Mouse (Mus musculus): ENCODE measurements around the gene Extl2. TPM values are rescaled to one million over a fixed set of nuclear protein-coding genes. Genes with fewer than 3 reads are reported as not detected.
A peak's percentile ranks its signal among the peaks of the same experiment; 100 is the strongest.

Extl2 gene
- total RNA-seq (2018; cell fraction: chromatin; rRNA removed), result 10 to 100 TPM in 9 of 26 experiments, 1 to 10 TPM in 17; 2.6 to 50.3 (median 6.6) TPM
- 10 to 100 TPM; 11.5 to 50.9 (median 17.9) TPM for total RNA-seq (2018; cell fraction: cytosol; rRNA removed)
- 10 to 100 TPM; 12.1 to 83.5 (median 23.4) TPM for total RNA-seq (2018; cell fraction: nucleus; rRNA removed)
- 13.1 to 16.8 TPM (median 14.9 TPM) in 3 replicates for polyA plus RNA-seq (2018)

DNA sequence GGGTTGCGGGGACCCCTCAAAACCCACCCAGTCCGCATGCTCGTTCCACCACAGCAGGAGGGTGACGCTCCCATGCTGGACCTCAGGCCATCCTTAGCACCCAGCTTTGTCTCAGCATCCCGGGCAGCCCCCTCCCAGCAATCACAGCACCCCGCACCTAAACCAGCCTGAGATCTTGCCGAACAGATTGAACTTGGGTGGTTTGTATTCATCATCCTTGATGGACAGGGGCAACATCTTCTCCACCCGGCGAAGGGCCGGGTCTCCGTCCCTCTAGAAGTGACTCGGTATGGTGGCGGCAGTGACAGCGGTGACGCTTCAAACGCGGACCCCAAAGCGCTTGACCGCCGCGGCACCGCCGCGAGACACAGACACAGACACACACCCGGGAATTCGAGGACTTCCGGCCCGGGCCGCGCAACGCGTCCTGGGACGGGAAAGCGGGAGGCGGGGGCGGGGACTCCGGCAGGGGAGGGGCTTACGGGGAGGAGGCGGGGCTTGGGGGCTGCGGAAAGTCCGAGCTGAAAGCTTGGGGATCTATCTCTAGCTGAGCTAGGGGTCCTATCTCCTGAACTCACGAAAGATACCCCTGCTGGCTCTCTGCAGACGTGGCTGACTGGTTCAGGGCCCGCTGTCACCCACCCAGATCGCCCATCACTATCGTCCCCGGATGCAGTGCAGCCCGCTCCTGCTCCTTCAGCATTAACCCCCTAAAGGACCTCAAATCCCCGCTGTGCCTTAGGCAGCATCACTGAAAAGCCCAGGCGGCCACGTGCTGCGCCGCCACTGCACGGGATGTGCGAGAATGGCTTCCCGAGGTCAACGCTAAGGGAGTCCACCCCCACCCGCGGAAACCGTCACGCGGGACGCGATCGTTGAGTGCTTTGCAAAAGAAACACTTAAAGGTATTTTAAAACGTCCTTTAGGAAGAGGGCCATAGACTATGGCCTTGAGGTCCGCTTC is at the start of gene Extl2, which contains the start of gene Slc30a7:
Gene Extl2 (plus strand): TSS at position 485 of the 963 bp plus-strand sequence.
Gene Slc30a7 (minus strand): TSS at position 429 of the 963 bp plus-strand sequence.
- under 1% methylated on average over 67 of the region's 67 CpGs for WGBS (ENCODE audit: missing documents)
- Histone ChIP-seq H3K36me3 (ENCODE audit: inconsistent target) (peaks cover 15% of the 10 kb centered on the region; the same call in 1 of the 2 replicates), H3K4me3 (ENCODE audit: inconsistent target) (peak within 1 kb of the TSS; percentile 100)

GRCm38 (mm10) chr3:115961311-115962027 is 45.8 kb upstream of the Extl2 start:
- no peak overlapping the region for H3K4me3 ChIP-seq (ENCODE audit: inconsistent target)
- 89% methylated on average over 11 of the region's 11 CpGs for WGBS (ENCODE audit: missing documents)
- no peaks in the 10 kb centered on the region for H3K79me2 ChIP-seq (ENCODE audit: inconsistent target)
- H3K36me3 ChIP-seq (ENCODE audit: inconsistent target), result peaks cover 38% of the 10 kb centered on the region
- no peak overlapping the region for H3K27ac ChIP-seq

More for the DNA sequence above, at the start of gene Extl2, which contains the start of gene Slc30a7:
- Histone ChIP-seq H3K27ac (peak within 1 kb of the TSS; percentile 79), H3K79me2 (ENCODE audit: inconsistent target) (peaks cover 60% of the 10 kb centered on the region)

GRCm38 (mm10) chr3:115962028-115962415 is 45.2 kb upstream of the Extl2 start:
- 92% methylated on average over 4 of the region's 4 CpGs for WGBS (ENCODE audit: missing documents)
- no peaks in the 10 kb centered on the region for H3K79me2 ChIP-seq (ENCODE audit: inconsistent target)

DNA sequence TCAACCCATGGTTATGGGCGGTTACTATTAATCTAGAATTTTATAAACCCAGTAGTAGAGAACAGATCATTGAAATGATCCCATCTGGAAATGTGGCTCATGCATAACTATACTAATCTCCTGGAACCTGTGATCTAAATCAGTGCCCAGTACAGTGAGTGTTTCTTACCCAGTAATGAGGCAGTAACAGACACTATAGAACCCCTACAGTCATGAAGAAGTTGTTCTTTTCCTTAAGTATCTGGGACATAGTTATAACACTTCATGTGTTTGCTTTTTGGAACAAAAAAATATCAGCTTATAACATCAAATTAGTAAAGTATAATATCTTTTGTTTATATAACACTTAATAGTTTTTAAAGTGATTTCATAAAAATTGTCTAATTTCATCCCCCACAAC is 43.7 kb upstream of the Extl2 start:
- H3K79me2 ChIP-seq (ENCODE audit: inconsistent target), result no peaks in the 10 kb centered on the region
- H3K36me3 ChIP-seq (ENCODE audit: inconsistent target), result peaks cover 17% of the 10 kb centered on the region
- H3K4me3 ChIP-seq (ENCODE audit: inconsistent target), result no peak overlapping the region
- WGBS (ENCODE audit: missing documents), result 83% methylated on average over 1 of the region's 1 CpGs
- H3K27ac ChIP-seq, result no peak overlapping the region

More at GRCm38 (mm10) chr3:115962028-115962415, 45.2 kb upstream of the Extl2 start:
- Histone ChIP-seq H3K4me3 (ENCODE audit: inconsistent target) (no peak overlapping the region), H3K27ac (no peak overlapping the region), H3K36me3 (ENCODE audit: inconsistent target) (peaks cover 33% of the 10 kb centered on the region)

- 98% methylated on average over 5 of the region's 5 CpGs for WGBS (ENCODE audit: missing documents)
- Histone ChIP-seq H3K27ac (no peak overlapping the region), H3K36me3 (ENCODE audit: inconsistent target) (peaks cover 14% of the 10 kb centered on the region), H3K79me2 (ENCODE audit: inconsistent target) (no peaks in the 10 kb centered on the region), H3K4me3 (ENCODE audit: inconsistent target) (no peak overlapping the region)
Observed at GRCm38 (mm10) chr3:115964071-115964470, 43.2 kb upstream of the Extl2 start.

DNA sequence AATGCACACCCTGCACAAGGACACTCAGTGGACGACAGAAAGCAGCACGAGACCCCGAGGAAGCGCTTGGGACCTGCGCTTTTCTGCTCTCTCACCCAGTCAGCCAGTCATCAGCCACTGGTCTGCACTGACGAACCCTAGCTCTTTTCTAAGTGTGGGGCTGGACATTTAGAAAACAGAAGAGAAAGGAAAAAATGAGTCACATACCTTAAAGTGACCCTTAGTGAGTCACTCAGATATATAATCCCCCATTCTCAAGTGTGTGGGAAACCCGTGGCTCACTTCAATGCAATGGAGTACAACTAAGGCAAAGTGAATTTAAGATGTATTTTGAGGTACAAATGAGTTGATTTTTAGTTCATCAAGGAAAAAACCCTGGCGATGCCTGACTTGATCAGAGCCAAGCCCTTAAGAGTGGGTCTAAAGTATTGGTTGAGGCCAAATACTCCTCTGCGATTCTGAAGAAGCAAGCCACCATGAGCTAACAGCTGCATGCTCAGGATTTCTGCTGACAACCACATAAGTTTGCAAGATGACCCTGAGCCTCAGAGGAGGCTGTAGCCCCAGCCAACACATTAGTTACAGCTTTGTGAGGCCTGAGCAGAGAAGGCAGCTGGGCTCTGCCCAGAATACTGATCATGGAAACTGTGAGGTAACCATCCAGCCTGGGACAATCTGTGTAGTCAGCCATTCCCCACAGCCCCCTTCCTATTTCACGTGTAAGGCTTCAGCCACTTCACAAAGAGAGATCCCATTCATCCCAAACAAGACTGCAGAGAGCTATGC is 38.3 kb upstream of the Extl2 start:
- Histone ChIP-seq H3K79me2 (ENCODE audit: inconsistent target) (no peaks in the 10 kb centered on the region), H3K4me3 (ENCODE audit: inconsistent target) (no peak overlapping the region), H3K27ac (no peak overlapping the region), H3K36me3 (ENCODE audit: inconsistent target) (peaks cover 53% of the 10 kb centered on the region)
- WGBS (ENCODE audit: missing documents), result 92% methylated on average over 10 of the region's 10 CpGs

GRCm38 (mm10) chr3:115971045-115971785 is 36.0 kb upstream of the Extl2 start:
- H3K4me3 ChIP-seq (ENCODE audit: inconsistent target), result no peak overlapping the region
- no peaks in the 10 kb centered on the region for H3K79me2 ChIP-seq (ENCODE audit: inconsistent target)
- no peak overlapping the region for H3K27ac ChIP-seq
- 95% methylated on average over 17 of the region's 20 CpGs for WGBS (ENCODE audit: missing documents)
- peaks cover 65% of the 10 kb centered on the region for H3K36me3 ChIP-seq (ENCODE audit: inconsistent target)

GRCm38 (mm10) chr3:115971891-115972646 is 35.2 kb upstream of the Extl2 start:
- Histone ChIP-seq H3K4me3 (ENCODE audit: inconsistent target) (no peak overlapping the region), H3K79me2 (ENCODE audit: inconsistent target) (no peaks in the 10 kb centered on the region), H3K27ac (no peak overlapping the region), H3K36me3 (ENCODE audit: inconsistent target) (peaks cover 73% of the 10 kb centered on the region)
- WGBS (ENCODE audit: missing documents), result 92% methylated on average over 14 of the region's 14 CpGs

- H3K27ac ChIP-seq, result no peak overlapping the region
- H3K79me2 ChIP-seq (ENCODE audit: inconsistent target), result no peaks in the 10 kb centered on the region
- 88% methylated on average over 6 of the region's 6 CpGs for WGBS (ENCODE audit: missing documents)
- H3K36me3 ChIP-seq (ENCODE audit: inconsistent target), result peaks cover 86% of the 10 kb centered on the region
- H3K4me3 ChIP-seq (ENCODE audit: inconsistent target), result no peak overlapping the region
Observed at GRCm38 (mm10) chr3:115974228-115974627, 33.0 kb upstream of the Extl2 start.

DNA sequence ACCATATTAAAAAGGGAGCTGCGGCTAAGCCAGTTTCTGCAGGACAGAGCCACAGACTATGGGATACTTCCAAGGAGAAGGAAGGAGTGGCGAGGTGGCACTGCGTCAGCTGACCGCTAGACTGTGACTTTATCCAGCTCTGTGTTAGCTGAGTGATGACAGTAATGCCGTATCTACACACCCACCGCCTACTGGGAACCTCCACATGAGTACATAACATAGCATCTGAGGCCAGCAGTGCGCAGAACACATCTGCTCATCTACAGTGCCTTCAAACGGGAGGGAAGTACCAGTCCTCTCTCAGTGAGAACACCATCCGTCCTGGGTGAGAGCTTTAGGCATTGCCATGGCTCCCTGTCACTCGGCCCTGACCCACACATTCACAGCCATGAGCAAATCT is 32.3 kb upstream of the Extl2 start:
- peaks cover 84% of the 10 kb centered on the region for H3K36me3 ChIP-seq (ENCODE audit: inconsistent target)
- WGBS (ENCODE audit: missing documents), result 88% methylated on average over 10 of the region's 10 CpGs
- H3K79me2 ChIP-seq (ENCODE audit: inconsistent target), result no peaks in the 10 kb centered on the region
- H3K27ac ChIP-seq, result no peak overlapping the region
- H3K4me3 ChIP-seq (ENCODE audit: inconsistent target), result no peak overlapping the region

DNA sequence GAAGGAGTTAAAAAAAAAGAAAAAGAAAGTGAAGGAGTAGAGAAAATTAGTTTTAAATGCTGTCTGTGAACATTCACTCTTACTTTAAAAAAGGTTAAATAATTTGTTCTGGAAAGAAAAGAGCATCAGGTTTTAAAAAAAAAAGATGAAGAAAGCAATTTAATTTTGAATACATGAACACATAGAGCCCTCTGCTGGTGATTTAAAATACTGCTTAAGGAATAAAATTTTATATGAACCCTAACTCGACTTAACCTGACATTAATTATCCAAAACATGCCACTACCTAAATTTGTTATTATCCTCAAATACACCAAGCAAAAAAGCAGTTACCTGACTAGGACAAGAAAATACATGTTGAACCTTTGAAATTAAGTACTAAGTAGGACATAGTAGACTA is 28.3 kb upstream of the Extl2 start:
- Histone ChIP-seq H3K4me3 (ENCODE audit: inconsistent target) (no peak overlapping the region), H3K79me2 (ENCODE audit: inconsistent target) (no peaks in the 10 kb centered on the region), H3K27ac (no peak overlapping the region), H3K36me3 (ENCODE audit: inconsistent target) (peaks cover 79% of the 10 kb centered on the region)
- WGBS (ENCODE audit: missing documents), result 0% methylated on average over 1 of the region's 1 CpGs

GRCm38 (mm10) chr3:115983217-115983616 is 24.0 kb upstream of the Extl2 start:
- Histone ChIP-seq H3K4me3 (ENCODE audit: inconsistent target) (no peak overlapping the region), H3K36me3 (ENCODE audit: inconsistent target) (peaks cover 60% of the 10 kb centered on the region)
- 95% methylated on average over 8 of the region's 8 CpGs for WGBS (ENCODE audit: missing documents)

DNA sequence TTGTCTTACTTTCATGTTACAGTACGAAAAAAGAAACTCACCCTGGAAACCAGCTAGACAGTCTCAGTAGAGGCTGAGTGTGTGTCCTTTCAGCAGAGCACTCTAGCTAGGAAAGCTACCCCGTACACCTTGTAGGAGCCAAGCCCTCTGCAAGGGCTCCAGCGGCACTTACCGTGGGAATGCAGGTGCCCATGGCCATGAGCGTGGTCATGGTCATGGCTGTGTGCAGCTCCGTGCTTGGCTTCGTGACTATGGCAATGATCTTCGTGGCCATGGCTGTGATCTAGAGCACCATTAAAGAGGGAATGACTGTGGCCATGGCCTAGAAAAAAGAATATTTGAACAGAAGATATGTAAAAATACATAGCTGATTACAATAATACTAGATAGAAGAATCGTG is 22.6 kb upstream of the Extl2 start:
- peaks cover 65% of the 10 kb centered on the region for H3K36me3 ChIP-seq (ENCODE audit: inconsistent target)
- H3K4me3 ChIP-seq (ENCODE audit: inconsistent target), result no peak overlapping the region
- H3K79me2 ChIP-seq (ENCODE audit: inconsistent target), result no peaks in the 10 kb centered on the region
- H3K27ac ChIP-seq, result peak overlapping the region; percentile 41; the same call in 1 of the 2 replicates
- 93% methylated on average over 9 of the region's 9 CpGs for WGBS (ENCODE audit: missing documents)

More at GRCm38 (mm10) chr3:115983217-115983616, 24.0 kb upstream of the Extl2 start:
- Histone ChIP-seq H3K79me2 (ENCODE audit: inconsistent target) (no peaks in the 10 kb centered on the region), H3K27ac (no peak overlapping the region)
